Mouse (Mus musculus) adrenal gland, postnatal 0 days (tissue): ENCODE data around the gene Col4a2. TPM values are rescaled to one million over a fixed set of nuclear protein-coding genes. Genes with fewer than 3 reads are reported as not detected.

ENCODE experiments used
- polyA plus RNA-seq: library from polyadenylated mRNA; unstranded; fragments of >200 nt; fragmentation: Nextera tagmentation; extraction: Ambion mirVana; gene quantifications from 2 replicates; pipeline ENCODE4 v1.2.1, GENCODE M21; 2015

Gene Col4a2
- polyA plus RNA-seq, result 69.6 and 81.5 TPM in 2 replicates

GRCm38 (mm10) chr8:11312349-11313175 lies at the start of gene Col4a2, which contains the start of gene Col4a1:
Gene Col4a2, plus strand, starts transcription at chr8:11312805.
Gene Col4a1, minus strand, starts transcription at chr8:11312826.

GRCm38 (mm10) chr8:11477811-11478761 lies 165.5 kb downstream of the Col4a2 start, which contains the start of gene Rab20:
Gene Rab20, minus strand, starts transcription at chr8:11478710.

GRCm38 (mm10) chr8:11497017-11497990 lies 184.7 kb downstream of the Col4a2 start, which contains the start of gene Naxd:
Gene Naxd, plus strand, starts transcription at chr8:11497506.

Other genes starting within 250 kb of the Col4a2 start
- gene Col4a1, start within 50 bp of the Col4a2 start, polyA plus RNA-seq, result 146 and 162 TPM in 2 replicates
- 13.2 and 17.3 TPM in 2 replicates for gene Rab20, start 165.9 kb downstream of the Col4a2 start, polyA plus RNA-seq
- 90.9 and 123 TPM in 2 replicates for gene Naxd, start 184.7 kb downstream of the Col4a2 start, polyA plus RNA-seq
- 15.6 and 17.7 TPM in 2 replicates for gene Cars2, start 238.0 kb downstream of the Col4a2 start, polyA plus RNA-seq
- 24.2 and 27.5 TPM in 2 replicates for gene Ing1, start 242.8 kb downstream of the Col4a2 start, polyA plus RNA-seq